Mouse (Mus musculus) adrenal gland, adult 2 months (tissue): ENCODE results near the gene Rbp1. TPM values are rescaled to one million over a fixed set of nuclear protein-coding genes. Genes with fewer than 3 reads are reported as not detected.

Experiments
- DNase-seq: peaks from one replicate; pipeline ENCODE4 v3.0.0; 2021
- polyA plus RNA-seq: library from polyadenylated mRNA; depleted of rRNA; stranded (reverse); fragments of >200 nt; gene quantifications from 2 replicates; pipeline ENCODE4 v1.2.3, GENCODE M21; 2012; rRNA removed
- total RNA-seq, 2 experiments: library from RNA; stranded (reverse); gene quantifications; 2 replicates each; pipeline ENCODE4 v1.2.3; 2021

The Rbp1 gene
- total and polyA plus RNA-seq, 3 experiments, result 3.3 to 7.8 (median 5.7) TPM

- DNase-seq, result no peak
Observed at GRCm38 (mm10) chr9:98492821-98493220, 70.1 kb downstream of the Rbp1 start.

Other genes with a start within 250 kb of the Rbp1 start
- gene Nmnat3, start 135.5 kb upstream of the Rbp1 start, total RNA-seq, result 10 to 100 TPM in 1 of 2 experiments, 1 to 10 TPM in 1; 10.0 to 16.9 TPM
- gene Nmnat3, start 135.5 kb upstream of the Rbp1 start, polyA plus RNA-seq, result 20.2 and 24.0 TPM in 2 replicates
- not detected for gene Rbp2, start 63.2 kb downstream of the Rbp1 start, total RNA-seq
- not detected in 2 replicates for gene Rbp2, start 63.2 kb downstream of the Rbp1 start, polyA plus RNA-seq
- gene Copb2, start 140.8 kb downstream of the Rbp1 start, total RNA-seq, result 100 to 1,000 TPM; 124 to 134 TPM
- 8.0 and 8.2 TPM in 2 replicates for gene Copb2, start 140.8 kb downstream of the Rbp1 start, polyA plus RNA-seq
- gene Mrps22, start 178.7 kb downstream of the Rbp1 start, total RNA-seq, result 10 to 100 TPM; 56.5 to 66.4 TPM
- 49.0 and 58.4 TPM in 2 replicates for gene Mrps22, start 178.7 kb downstream of the Rbp1 start, polyA plus RNA-seq